Mouse (Mus musculus): ENCODE results near the gene Shisa3.

DNA sequence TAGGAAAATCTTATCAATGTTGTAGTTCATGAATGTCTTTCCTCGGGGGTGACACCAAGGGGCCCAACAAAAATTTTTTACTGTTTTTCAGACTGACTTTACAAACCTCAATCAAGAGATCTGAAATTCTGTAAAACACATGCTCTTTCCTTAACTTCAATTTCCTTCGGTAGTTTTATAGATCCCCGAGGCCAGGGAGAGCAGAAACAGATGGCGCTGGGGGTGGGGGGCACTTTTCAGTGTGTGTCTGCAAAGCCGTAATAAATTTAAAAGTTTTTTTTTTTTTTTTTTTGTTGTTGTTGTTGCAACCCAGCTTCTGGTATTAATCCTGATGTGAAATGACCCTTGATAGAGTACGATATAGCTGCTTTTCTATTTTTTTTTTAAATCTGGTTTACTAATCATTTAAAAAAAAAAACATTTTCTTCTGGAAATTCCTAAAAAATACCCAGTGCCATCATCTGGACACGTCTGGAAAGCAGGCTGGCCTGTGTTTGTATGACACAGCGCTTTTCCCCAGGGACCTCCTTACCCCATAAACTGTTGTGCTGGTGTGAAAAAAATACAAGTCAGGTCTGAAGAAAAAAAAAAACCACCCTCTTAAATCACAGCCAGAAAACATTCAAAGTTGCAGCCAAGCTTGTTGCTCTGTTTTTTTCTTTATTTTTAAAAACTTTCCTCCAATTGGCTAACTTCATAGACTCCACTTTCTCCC, 33.9 kb downstream of the Shisa3 start:
- TF ChIP-seq MAFK (IDR thresholded peaks at IDR 0.05; ENCODE audit: insufficient read depth, low read depth, low read length) (no peak), ZNF384 (IDR thresholded peaks at IDR 0.05; ENCODE audit: low read depth, low read length) (no peak), HCFC1 (IDR thresholded peaks at IDR 0.05; ENCODE audit: borderline replicate concordance, insufficient read depth, low read length) (no peak), ZC3H11A (IDR thresholded peaks at IDR 0.05; ENCODE audit: borderline replicate concordance, low read depth, low read length) (no peak), CHD2 (IDR thresholded peaks at IDR 0.05; ENCODE audit: low read depth, low read length) (no peak)

Measured in ES-E14 (cell line).